Mouse (Mus musculus): ENCODE measurements around the gene Chrnb4. TPM values are rescaled to one million over a fixed set of nuclear protein-coding genes. Genes with fewer than 3 reads are reported as not detected.

Gene Chrnb4
- total and polyA plus RNA-seq, 3 experiments, result 0.13 to 0.23 TPM; not detected in 1

GRCm38 (mm10) chr9:55023902-55024583, 24.5 kb downstream of the Chrnb4 start (continued):
- TF ChIP-seq MYC (IDR thresholded peaks at IDR 0.05; ENCODE audit: low read depth, low read length), result no peak
- no peak for TF ChIP-seq MAZ (IDR thresholded peaks at IDR 0.05; ENCODE audit: low read depth, low read length)
- no peak for TF ChIP-seq KAT2A (IDR thresholded peaks at IDR 0.05; ENCODE audit: insufficient replicate concordance, low read length)

- no peaks in the 10 kb centered on the region for H3K27me3 ChIP-seq (replicated peaks)
Observed at GRCm38 (mm10) chr9:55023326-55023725, 25.3 kb downstream of the Chrnb4 start.

GRCm38 (mm10) chr9:55016926-55017325, 31.7 kb downstream of the Chrnb4 start:
- no peak for TF ChIP-seq CHD1 (IDR thresholded peaks at IDR 0.05; ENCODE audit: low read depth, low read length)
- no peak for TF ChIP-seq JUN (IDR thresholded peaks at IDR 0.05; ENCODE audit: insufficient read depth, low read depth, low read length)
- no peak for TF ChIP-seq USF2 (conservative IDR thresholded peaks at IDR 0.05; ENCODE audit: low read depth, low read length)
- no peak for TF ChIP-seq MAFK (IDR thresholded peaks at IDR 0.05; ENCODE audit: insufficient replicate concordance, low read length)
- TF ChIP-seq POLR2A (IDR thresholded peaks at IDR 0.05; ENCODE audit: low read depth, low read length), result no peak
- dilution Hi-C loops (cut with MboI; ENCODE audit: extremely low pct_ligation_motif_present, extremely low pct_unique_long_range_greater_than_20kb, low sequenced_read_pairs), result no loop called here

More at GRCm38 (mm10) chr9:55023326-55023725, 25.3 kb downstream of the Chrnb4 start:
- H3K79me2 ChIP-seq (replicated peaks; ENCODE audit: control insufficient read depth, extremely low read depth, insufficient read depth, poor library complexity, severe bottlenecking), result no peaks in the 10 kb centered on the region
- no peak overlapping the region for H3K4me3 ChIP-seq (replicated peaks in 1 of 3; ENCODE audit: low read depth in 2 of 3, low read length in 2 of 3, poor library complexity in 1 of 3)
- dilution Hi-C loops (cut with MboI; ENCODE audit: extremely low pct_ligation_motif_present, extremely low pct_unique_long_range_greater_than_20kb, low sequenced_read_pairs) (no loop called here), in situ Hi-C loops (cut with MboI; ENCODE audit: low pct_ligation_motif_present, low pct_unique_long_range_greater_than_20kb, low sequenced_read_pairs) (no loop called here)
- no peak overlapping the region for H3K27ac ChIP-seq (ENCODE audit: insufficient read depth, low read depth)
- no peak overlapping the region for H3K4me2 ChIP-seq (ENCODE audit: insufficient read depth, low read depth, poor library complexity, severe bottlenecking)
- TF ChIP-seq RAD21 (IDR thresholded peaks at IDR 0.05; ENCODE audit: low read depth, low read length) (no peak), MYC (IDR thresholded peaks at IDR 0.05; ENCODE audit: low read depth, low read length) (no peak), NELFE (IDR thresholded peaks at IDR 0.05; ENCODE audit: low read depth, low read length) (no peak), CTCF (conservative IDR thresholded peaks at IDR 0.05 in 1 of 2, IDR thresholded peaks at IDR 0.05 in 1 of 2; ENCODE audit: low read depth in 2 of 2, low read length in 2 of 2) (no peak), RCOR1 (conservative IDR thresholded peaks at IDR 0.05; ENCODE audit: low read depth, low read length) (no peak), MXI1 (IDR thresholded peaks at IDR 0.05; ENCODE audit: low read depth, low read length) (no peak), MEF2A (IDR thresholded peaks at IDR 0.05; ENCODE audit: borderline replicate concordance, low read depth, low read length) (no peak), ZMIZ1 (IDR thresholded peaks at IDR 0.05; ENCODE audit: low read depth, low read length) (no peak), POLR2AphosphoS2 (IDR thresholded peaks at IDR 0.05; ENCODE audit: low read depth, low read length) (no peak), TCF12 (IDR thresholded peaks at IDR 0.05; ENCODE audit: low read depth, low read length) (no peak), ELF1 (IDR thresholded peaks at IDR 0.05; ENCODE audit: low read depth, low read length) (no peak), EP300 (IDR thresholded peaks at IDR 0.05; ENCODE audit: low read length) (no peak), GABPA (IDR thresholded peaks at IDR 0.05; ENCODE audit: insufficient replicate concordance, low read depth, low read length) (no peak), BHLHE40 (IDR thresholded peaks at IDR 0.05; ENCODE audit: low read depth, low read length) (no peak), CHD1 (IDR thresholded peaks at IDR 0.05; ENCODE audit: low read depth, low read length) (no peak), POLR2A (IDR thresholded peaks at IDR 0.05; ENCODE audit: low read depth, low read length) (no peak), USF2 (conservative IDR thresholded peaks at IDR 0.05; ENCODE audit: low read depth, low read length) (no peak)
- no peaks in the 10 kb centered on the region for H3K9me3 ChIP-seq (replicated peaks; ENCODE audit: low read length)
- no peaks in the 10 kb centered on the region for H3K36me3 ChIP-seq (replicated peaks in 1 of 2; ENCODE audit: control insufficient read depth in 1 of 2, insufficient read depth in 1 of 2, low read length in 1 of 2)
- no peak for DNase-seq (ENCODE audit: extremely low read depth)
- H3K4me1 ChIP-seq (ENCODE audit: control insufficient read depth in 1 of 2, insufficient read depth in 2 of 2), result peaks cover 0 to 12% of the 10 kb centered on the region in 2 experiments; a peak in 2 of 4 replicates
- no peak overlapping the region for H3K9ac ChIP-seq (ENCODE audit: insufficient read depth, low read depth)

More at GRCm38 (mm10) chr9:55016926-55017325, 31.7 kb downstream of the Chrnb4 start:
- Histone ChIP-seq H3K9me3 (replicated peaks; ENCODE audit: low read length) (no peaks in the 10 kb centered on the region), H3K27ac (ENCODE audit: insufficient read depth, low read depth) (no peak overlapping the region), H3K79me2 (replicated peaks; ENCODE audit: control insufficient read depth, extremely low read depth, insufficient read depth, poor library complexity, severe bottlenecking) (no peaks in the 10 kb centered on the region), H3K9ac (ENCODE audit: insufficient read depth, low read depth) (no peak overlapping the region), H3K27me3 (replicated peaks) (peaks cover 4% of the 10 kb centered on the region), H3K4me3 (replicated peaks in 1 of 3; ENCODE audit: low read depth in 2 of 3, low read length in 2 of 3, poor library complexity in 1 of 3) (no peak overlapping the region), H3K4me2 (ENCODE audit: insufficient read depth, low read depth, poor library complexity, severe bottlenecking) (no peak overlapping the region), H3K36me3 (replicated peaks in 1 of 2; ENCODE audit: control insufficient read depth in 1 of 2, insufficient read depth in 1 of 2, low read length in 1 of 2) (no peaks in the 10 kb centered on the region), H3K4me1 (ENCODE audit: control insufficient read depth in 1 of 2, insufficient read depth in 2 of 2) (peaks cover 0 to 4% of the 10 kb centered on the region in 2 experiments; a peak in 2 of 4 replicates)
- no peak for DNase-seq (ENCODE audit: extremely low read depth)
- in situ Hi-C loops (cut with MboI; ENCODE audit: low pct_ligation_motif_present, low pct_unique_long_range_greater_than_20kb, low sequenced_read_pairs), result no loop called here

Data from CH12.LX (cell line).